Mouse (Mus musculus) cerebellum, adult 18-20 months (tissue): ENCODE measurements around the gene Irf4.

Experiments
- DNase-seq, 2 experiments: peaks; one replicate each; pipeline ENCODE4 v3.0.0; 2021

Irf4 gene

GRCm38 (mm10) chr13:30738310-30738840 lies 10.7 kb upstream of the Irf4 start:
- DNase-seq, result no peak

- no peak for DNase-seq
Observed at GRCm38 (mm10) chr13:30741172-30741571, 7.9 kb upstream of the Irf4 start.

- no peak for DNase-seq
Observed at GRCm38 (mm10) chr13:30742411-30742970, 6.5 kb upstream of the Irf4 start.

GRCm38 (mm10) chr13:30745121-30745520 lies 3.9 kb upstream of the Irf4 start:
- no peak for DNase-seq

- no peak for DNase-seq
Observed at GRCm38 (mm10) chr13:30747068-30747467, 2.0 kb upstream of the Irf4 start.

- no peak for DNase-seq
Observed at GRCm38 (mm10) chr13:30747504-30747903, 1.5 kb upstream of the Irf4 start.

- no peak for DNase-seq
Observed at GRCm38 (mm10) chr13:30748321-30748720, 705 bp upstream of the Irf4 start.

GRCm38 (mm10) chr13:30749557-30750141 lies 623 bp downstream of the Irf4 start:
- DNase-seq, result no peak

- DNase-seq, result no peak
Observed at GRCm38 (mm10) chr13:30750461-30751303, 1.7 kb downstream of the Irf4 start.

GRCm38 (mm10) chr13:30751304-30751580 lies 2.2 kb downstream of the Irf4 start:
- no peak for DNase-seq

- DNase-seq, result no peak
Observed at GRCm38 (mm10) chr13:30752581-30753187, 3.7 kb downstream of the Irf4 start.

- no peak for DNase-seq
Observed at GRCm38 (mm10) chr13:30753441-30753840, 4.4 kb downstream of the Irf4 start.

- no peak for DNase-seq
Observed at GRCm38 (mm10) chr13:30754066-30754465, 5.0 kb downstream of the Irf4 start.

- DNase-seq, result no peak
Observed at GRCm38 (mm10) chr13:30754825-30755476, 5.9 kb downstream of the Irf4 start.

GRCm38 (mm10) chr13:30755577-30755976 lies 6.6 kb downstream of the Irf4 start:
- DNase-seq, result no peak

GRCm38 (mm10) chr13:30755998-30756639 lies 7.1 kb downstream of the Irf4 start:
- no peak for DNase-seq

- no peak for DNase-seq
Observed at GRCm38 (mm10) chr13:30757264-30757900, 8.4 kb downstream of the Irf4 start.

GRCm38 (mm10) chr13:30758789-30759381 lies 9.9 kb downstream of the Irf4 start:
- DNase-seq, result no peak

GRCm38 (mm10) chr13:30760374-30761090 lies 11.5 kb downstream of the Irf4 start:
- no peak for DNase-seq

GRCm38 (mm10) chr13:30761151-30761631 lies 12.2 kb downstream of the Irf4 start:
- no peak for DNase-seq

GRCm38 (mm10) chr13:30762224-30762623 lies 13.2 kb downstream of the Irf4 start:
- DNase-seq, result no peak
